Mouse (Mus musculus) cortical plate, adult 2 months (tissue): ENCODE results near the gene Sema6c.

Source experiments
- CTCF ChIP-seq: fragments of 200-500 bp; IDR thresholded peaks from 2 replicates; pipeline ENCODE4 v1.5.1; 2011; ENCODE audit warnings: mild to moderate bottlenecking, control low read depth, low read length; ENCODE audit not compliant: insufficient read depth; ENCODE audit errors: extremely low read depth
- POLR2A ChIP-seq: fragments of 200-500 bp; IDR thresholded peaks from 2 replicates; pipeline ENCODE4 v1.6.1; 2011; ENCODE audit warnings: mild to moderate bottlenecking, low read length, control low read depth; ENCODE audit not compliant: insufficient read depth; ENCODE audit errors: extremely low read depth

DNA sequence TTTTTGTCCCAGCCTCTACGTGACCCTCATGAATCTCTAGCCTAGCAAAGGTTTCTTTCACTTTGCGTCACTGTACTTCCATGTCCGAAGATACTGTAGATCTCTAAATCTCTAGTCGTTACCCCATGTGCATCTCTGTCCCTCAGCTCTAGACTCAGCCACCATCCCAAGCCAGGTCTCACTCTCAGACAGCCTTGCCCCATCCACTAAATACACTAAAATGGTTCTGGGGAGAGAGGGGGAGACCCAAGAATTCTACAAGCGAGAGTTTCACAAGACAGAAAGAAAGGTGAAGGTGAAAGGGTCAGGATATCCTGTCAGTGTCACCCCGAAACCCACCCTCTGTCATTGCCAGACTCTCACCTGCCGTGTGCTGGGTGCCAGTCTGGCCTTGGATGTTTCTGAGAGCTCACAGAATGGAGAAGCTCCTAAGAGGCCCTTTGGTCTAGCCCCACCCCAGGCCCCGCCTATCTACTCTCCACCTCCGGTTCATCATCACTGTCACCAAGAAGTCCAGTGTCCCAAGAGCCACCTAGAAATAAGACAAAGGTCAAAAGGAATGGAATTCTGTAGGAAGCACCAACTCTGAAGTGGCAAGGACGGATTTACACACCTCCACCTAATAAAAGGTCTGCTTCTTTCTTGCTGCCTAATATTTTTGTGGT, 18.2 kb upstream of the Sema6c start, which contains the start of gene Tnfaip8l2:
- TF ChIP-seq CTCF (no peak), POLR2A (no peak)
